Mouse (Mus musculus) testis, adult 2 months (tissue): ENCODE data around the gene Teddm1a. TPM values are rescaled to one million over a fixed set of nuclear protein-coding genes. Genes with fewer than 3 reads are reported as not detected.
A peak's percentile ranks its signal among the peaks of the same experiment; 100 is the strongest.

Experiments
- H3K27ac ChIP-seq: fragments of 200-500 bp; 2 replicates; pipeline ENCODE4 v1.5.1; 2012; ENCODE audit warnings: low read depth, low read length; ENCODE audit not compliant: control insufficient read depth, insufficient read depth
- H3K27me3 ChIP-seq: fragments of 200-500 bp; 2 replicates; pipeline ENCODE4 v1.6.1; 2012; ENCODE audit warnings: mild to moderate bottlenecking, low read length, moderate library complexity; ENCODE audit not compliant: control insufficient read depth, insufficient read depth
- H3K36me3 ChIP-seq: fragments of 200-500 bp; 2 replicates; pipeline ENCODE4 v1.6.1; 2012; ENCODE audit warnings: mild to moderate bottlenecking, low read length; ENCODE audit not compliant: control insufficient read depth, insufficient read depth
- H3K4me1 ChIP-seq: fragments of 200-500 bp; 2 replicates; pipeline ENCODE4 v1.6.1; 2012; ENCODE audit warnings: low read length; ENCODE audit not compliant: control insufficient read depth, insufficient read depth
- H3K4me3 ChIP-seq: fragments of 200-500 bp; 2 replicates; pipeline ENCODE4 v1.5.1; 2012; ENCODE audit warnings: low read depth, mild to moderate bottlenecking, low read length, moderate library complexity, mixed read lengths; ENCODE audit not compliant: control insufficient read depth
- CTCF ChIP-seq: fragments of 200-500 bp; IDR thresholded peaks from 2 replicates; pipeline ENCODE4 v1.5.1; 2012; ENCODE audit warnings: low read depth, mild to moderate bottlenecking, inconsistent platforms, low read length, moderate library complexity; ENCODE audit not compliant: control insufficient read depth, insufficient read depth, insufficient replicate concordance
- POLR2A ChIP-seq: fragments of 200-500 bp; IDR thresholded peaks from 2 replicates; pipeline ENCODE4 v1.6.1; 2012; ENCODE audit warnings: low read depth, mild to moderate bottlenecking, inconsistent platforms, low read length, moderate library complexity; ENCODE audit not compliant: control insufficient read depth
- polyA plus RNA-seq: library from polyadenylated mRNA; depleted of rRNA; stranded (reverse); fragments of >200 nt; gene quantifications from 2 replicates; pipeline ENCODE4 v1.2.3, GENCODE M21; 2012

Gene Teddm1a
- polyA plus RNA-seq, 1 experiment, result not detected

DNA sequence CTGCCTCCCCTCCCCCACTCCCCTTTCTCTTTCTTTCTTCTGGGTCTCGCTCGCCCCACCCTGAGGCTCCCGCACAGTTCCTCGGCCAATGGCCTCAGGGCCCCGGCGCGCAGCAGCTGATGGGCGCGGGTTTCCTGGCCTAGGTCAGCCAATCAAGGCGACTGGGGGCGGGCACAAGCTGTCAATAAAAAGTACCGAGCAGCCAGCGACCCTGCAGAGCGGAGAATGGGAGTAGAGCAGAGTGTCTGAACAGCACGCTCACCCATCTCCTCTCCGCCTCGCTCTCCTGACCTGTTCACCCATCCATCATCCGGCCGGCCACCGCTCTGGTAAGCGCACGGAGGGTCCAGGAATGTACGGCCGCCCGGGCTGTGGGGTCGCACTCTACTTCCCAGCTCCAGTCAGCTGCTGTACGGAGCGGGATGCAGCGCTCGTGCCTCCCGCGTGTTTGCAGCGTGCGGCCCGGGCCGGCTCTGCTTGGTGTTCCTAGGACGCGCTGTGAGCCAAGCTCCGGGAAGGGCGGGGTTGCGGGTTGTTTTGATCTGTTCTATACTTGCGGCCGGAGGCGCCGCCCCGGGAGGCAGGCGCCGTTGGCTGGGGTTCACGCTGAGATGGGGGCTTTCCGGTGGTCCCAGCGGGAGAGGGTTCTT is 8.3 kb downstream of the Teddm1a start, which contains the start of the genes Glul and Teddm2:
Gene Glul (plus strand): TSS at position 214 of the 650 bp plus-strand sequence.
Gene Teddm2 (minus strand): TSS at position 498 of the 650 bp plus-strand sequence.
- Histone ChIP-seq H3K4me1 (peaks cover 7% of the 10 kb centered on the region), H3K4me3 (peak within 1 kb of the TSS; percentile 90), H3K27ac (peak within 1 kb of the TSS; percentile 82), H3K27me3 (no peaks in the 10 kb centered on the region), H3K36me3 (no peaks in the 10 kb centered on the region)
- TF ChIP-seq POLR2A, result peak; percentile 99
- TF ChIP-seq CTCF, result no peak; the same call in 1 of the 2 replicates

DNA sequence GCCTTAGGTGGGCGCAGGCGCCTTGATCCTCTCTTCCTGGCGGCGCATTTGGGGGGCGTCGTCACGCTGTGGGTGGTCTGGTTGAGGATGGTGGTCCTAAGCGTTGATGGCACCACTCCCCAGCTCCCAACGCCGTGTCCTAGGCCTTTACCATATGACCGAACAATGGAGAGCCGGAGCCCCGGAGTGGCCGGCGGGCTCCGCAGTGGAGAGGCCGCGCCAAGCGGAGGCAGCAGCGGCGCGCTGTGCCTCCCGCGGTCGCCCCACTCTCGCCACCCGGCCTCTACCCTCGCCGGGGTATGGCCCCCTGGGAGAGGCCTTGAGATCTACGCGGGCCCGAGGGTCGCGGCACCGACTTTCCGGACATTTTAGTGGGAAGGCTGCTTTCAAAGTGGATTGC is 8.8 kb downstream of the Teddm1a start:
- peaks cover 7% of the 10 kb centered on the region for H3K4me1 ChIP-seq

DNA sequence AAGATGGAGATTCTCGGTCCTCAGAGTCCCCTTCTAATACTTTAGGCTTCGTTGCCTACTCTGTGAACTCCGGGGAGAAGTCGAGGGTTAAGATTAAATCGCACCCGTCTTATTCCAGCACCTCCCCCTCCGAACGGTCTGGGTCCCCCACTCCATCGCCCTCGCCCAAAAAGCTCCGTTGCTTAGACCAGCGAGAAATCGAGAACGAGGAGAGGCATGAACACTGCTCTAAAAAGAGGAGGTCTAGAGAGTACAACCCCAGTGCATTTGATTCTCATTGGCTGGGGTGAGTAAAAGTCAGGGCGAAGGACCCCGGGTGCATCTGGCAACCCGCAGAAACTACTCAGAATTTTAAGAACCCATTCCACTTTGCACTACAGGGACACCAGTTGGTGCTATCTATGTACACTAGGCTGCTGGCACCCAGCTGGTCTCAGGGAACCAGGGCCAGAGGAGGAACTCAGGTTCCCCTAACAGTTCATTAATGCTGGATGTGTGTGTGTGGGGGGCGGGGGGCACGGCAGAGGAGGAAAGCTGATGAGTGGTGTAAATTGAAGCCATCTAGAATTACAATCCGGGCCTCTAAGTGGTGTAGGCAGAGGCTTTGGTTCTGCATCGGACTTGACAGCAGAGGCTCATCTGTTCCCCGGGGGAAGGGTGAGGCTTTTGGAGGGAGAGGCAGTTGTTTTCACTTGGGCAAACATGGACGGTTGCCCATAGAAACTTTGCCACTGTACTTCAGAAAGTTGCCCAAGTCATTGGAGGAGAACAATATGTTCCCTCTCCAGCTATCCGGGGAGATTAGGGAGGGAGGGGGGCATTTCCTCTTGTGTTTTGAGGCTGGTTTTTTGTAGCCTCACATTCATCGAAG is 9.6 kb downstream of the Teddm1a start:
- TF ChIP-seq POLR2A (no peak), CTCF (no peak)
- no peaks in the 10 kb centered on the region for H3K27me3 ChIP-seq
- peaks cover 7% of the 10 kb centered on the region for H3K4me1 ChIP-seq
- H3K36me3 ChIP-seq, result no peaks in the 10 kb centered on the region
- peak overlapping the region; percentile 82 for H3K27ac ChIP-seq
- peak overlapping the region; percentile 90 for H3K4me3 ChIP-seq

More for the DNA sequence above, 8.8 kb downstream of the Teddm1a start:
- Histone ChIP-seq H3K36me3 (no peaks in the 10 kb centered on the region), H3K4me3 (peak overlapping the region; percentile 90), H3K27ac (peak overlapping the region; percentile 82), H3K27me3 (no peaks in the 10 kb centered on the region)
- no peak for TF ChIP-seq CTCF
- peak; percentile 44; the same call in 1 of the 2 replicates for TF ChIP-seq POLR2A

DNA sequence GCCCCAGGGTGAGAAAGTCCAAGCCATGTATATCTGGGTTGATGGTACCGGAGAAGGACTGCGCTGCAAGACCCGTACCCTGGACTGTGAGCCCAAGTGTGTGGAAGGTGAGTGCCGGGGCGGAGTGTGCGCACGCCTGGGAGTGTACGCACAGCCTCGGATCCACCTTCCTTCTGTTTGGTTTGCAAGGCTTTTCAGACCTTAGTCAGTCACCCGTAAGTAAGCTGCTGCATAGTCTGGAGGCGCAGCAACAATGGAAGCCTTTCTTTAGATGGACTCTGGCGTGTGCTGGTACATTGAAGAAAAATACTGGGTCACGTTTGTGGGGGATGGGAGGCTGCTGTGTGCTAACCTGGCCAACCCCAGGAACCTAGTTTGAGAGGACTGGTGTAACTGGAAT is 11.5 kb downstream of the Teddm1a start:
- Histone ChIP-seq H3K27me3 (no peaks in the 10 kb centered on the region), H3K4me1 (peaks cover 7% of the 10 kb centered on the region), H3K36me3 (no peaks in the 10 kb centered on the region), H3K4me3 (peak overlapping the region; percentile 23), H3K27ac (no peak overlapping the region)
- no peak for TF ChIP-seq CTCF
- TF ChIP-seq POLR2A, result no peak

DNA sequence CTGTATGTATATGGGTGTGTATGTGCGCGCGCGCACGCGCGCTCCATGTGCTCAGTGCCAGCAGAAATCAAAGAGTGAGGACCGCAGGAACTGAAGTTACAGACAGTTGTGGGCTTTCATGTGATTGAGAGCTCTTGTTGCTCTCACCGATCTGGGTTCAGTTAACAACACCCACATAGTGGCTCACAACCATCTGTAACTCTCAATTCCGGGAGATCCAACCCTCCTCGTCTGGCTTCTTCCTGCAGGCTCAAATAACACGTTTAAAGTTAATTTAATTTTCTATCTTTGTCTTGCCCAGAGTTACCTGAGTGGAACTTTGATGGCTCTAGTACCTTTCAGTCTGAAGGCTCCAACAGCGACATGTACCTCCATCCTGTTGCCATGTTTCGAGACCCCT is 12.7 kb downstream of the Teddm1a start:
- no peak overlapping the region for H3K4me3 ChIP-seq
- TF ChIP-seq POLR2A, result no peak
- TF ChIP-seq CTCF, result no peak
- no peaks in the 10 kb centered on the region; the same call in 1 of the 2 replicates for H3K4me1 ChIP-seq
- no peaks in the 10 kb centered on the region for H3K27me3 ChIP-seq
- no peaks in the 10 kb centered on the region for H3K36me3 ChIP-seq
- H3K27ac ChIP-seq, result no peak overlapping the region

DNA sequence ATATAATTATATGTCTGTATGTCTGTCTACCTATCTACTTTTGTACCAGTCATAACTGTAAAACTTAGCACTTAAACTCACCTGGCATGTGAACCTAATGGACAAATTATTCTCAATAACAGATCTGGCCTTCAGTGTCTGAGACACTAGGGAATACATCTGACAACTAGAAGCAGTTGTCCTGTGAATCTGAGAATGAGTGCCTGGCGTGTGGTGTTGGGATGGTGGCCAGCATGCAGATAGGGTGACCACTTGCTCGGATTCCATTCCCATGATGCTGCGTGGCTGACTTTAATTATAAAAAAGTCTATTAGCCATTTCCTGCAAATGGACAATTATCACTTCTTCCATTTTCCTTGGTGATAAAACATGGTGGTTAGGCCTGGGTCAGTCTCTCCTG is 14.3 kb downstream of the Teddm1a start:
- no peaks in the 10 kb centered on the region for H3K36me3 ChIP-seq
- H3K4me1 ChIP-seq, result no peaks in the 10 kb centered on the region; the same call in 1 of the 2 replicates
- H3K27ac ChIP-seq, result no peak overlapping the region
- H3K27me3 ChIP-seq, result no peaks in the 10 kb centered on the region
- no peak overlapping the region for H3K4me3 ChIP-seq
- TF ChIP-seq CTCF, result no peak
- TF ChIP-seq POLR2A, result no peak

DNA sequence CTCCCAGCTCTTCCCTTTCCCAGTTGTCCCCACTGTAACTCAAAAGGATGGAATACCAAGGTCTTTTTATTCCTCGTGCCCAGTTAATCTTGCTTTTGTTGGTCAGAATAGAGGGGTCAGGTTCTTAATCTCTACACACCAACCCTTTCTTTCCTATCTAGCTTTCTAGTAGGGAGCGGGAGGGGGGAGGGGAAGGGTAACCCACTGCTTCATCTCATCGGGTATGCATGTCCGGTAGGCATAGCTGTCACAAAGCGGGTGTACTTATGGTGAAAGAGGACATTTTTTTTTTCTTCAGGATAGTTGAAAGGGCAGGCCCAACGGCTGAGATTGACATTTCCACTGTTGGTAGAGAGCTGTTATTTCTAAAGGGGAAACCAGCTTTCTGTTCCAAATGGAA is 16.7 kb downstream of the Teddm1a start:
- H3K4me1 ChIP-seq, result no peaks in the 10 kb centered on the region
- no peak overlapping the region for H3K4me3 ChIP-seq
- H3K27ac ChIP-seq, result no peak overlapping the region
- no peaks in the 10 kb centered on the region for H3K27me3 ChIP-seq
- TF ChIP-seq CTCF, result no peak
- no peak for TF ChIP-seq POLR2A
- H3K36me3 ChIP-seq, result no peaks in the 10 kb centered on the region
